Mouse (Mus musculus): Measurements from ENCODE around the gene Xcl1. TPM values are rescaled to one million over a fixed set of nuclear protein-coding genes. Genes with fewer than 3 reads are reported as not detected.

Gene Xcl1
- total RNA-seq, 2 experiments from 2014 or later = 0.52 to 1.6 TPM

- ATAC-seq (replicated peaks; ENCODE audit: poor library complexity) = no peak
These were observed 8.7 kb downstream of the Xcl1 start for GRCm38 (mm10) chr1:164926534-164927160.

- peak; percentile 95 for ATAC-seq (replicated peaks; ENCODE audit: poor library complexity)
These were observed 30.3 kb downstream of the Xcl1 start for GRCm38 (mm10) chr1:164905047-164905446.

DNA sequence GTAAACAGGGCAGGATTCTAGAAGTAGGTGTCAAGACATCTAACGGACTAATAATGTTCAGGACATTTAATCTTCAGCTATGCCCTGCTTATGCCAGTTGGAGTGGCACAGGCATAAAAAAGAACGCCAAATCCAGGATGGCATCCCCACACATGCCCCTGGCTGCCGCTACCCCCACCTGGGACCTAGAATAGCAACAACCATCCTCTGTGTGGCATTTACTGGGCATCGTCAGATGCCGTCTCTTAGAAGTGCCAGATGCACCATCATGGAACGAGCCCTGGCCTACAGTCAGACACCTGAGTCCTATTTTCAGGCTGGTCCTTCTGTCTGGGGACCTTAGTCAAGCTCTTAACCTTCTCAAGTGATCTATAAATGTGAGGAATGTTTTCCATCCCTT, 34.6 kb downstream of the Xcl1 start:
- ATAC-seq (replicated peaks; ENCODE audit: poor library complexity) = no peak

- ATAC-seq (replicated peaks; ENCODE audit: poor library complexity) = no peak
These were observed 35.1 kb downstream of the Xcl1 start for GRCm38 (mm10) chr1:164900226-164900625.

DNA sequence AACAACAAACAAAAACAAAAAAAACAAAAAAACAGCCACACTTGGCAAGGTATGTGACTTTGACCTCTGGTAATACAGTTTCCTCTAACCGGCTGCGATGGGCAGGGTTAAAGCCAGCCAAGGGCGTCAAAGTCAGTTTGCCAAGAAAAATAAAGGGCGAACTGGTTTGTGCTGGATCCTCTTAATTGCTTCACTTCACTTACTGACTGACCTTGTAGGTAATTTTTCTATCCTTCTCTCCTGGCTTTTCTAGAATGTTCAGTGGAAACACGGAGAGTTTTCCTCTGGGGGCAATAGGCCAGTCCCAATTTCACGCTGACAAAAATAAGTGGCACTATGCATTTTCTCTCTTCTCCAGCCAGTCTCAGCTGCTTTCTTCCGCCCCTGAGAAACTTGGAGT, 35.8 kb downstream of the Xcl1 start:
- ATAC-seq (replicated peaks; ENCODE audit: poor library complexity) = no peak

DNA sequence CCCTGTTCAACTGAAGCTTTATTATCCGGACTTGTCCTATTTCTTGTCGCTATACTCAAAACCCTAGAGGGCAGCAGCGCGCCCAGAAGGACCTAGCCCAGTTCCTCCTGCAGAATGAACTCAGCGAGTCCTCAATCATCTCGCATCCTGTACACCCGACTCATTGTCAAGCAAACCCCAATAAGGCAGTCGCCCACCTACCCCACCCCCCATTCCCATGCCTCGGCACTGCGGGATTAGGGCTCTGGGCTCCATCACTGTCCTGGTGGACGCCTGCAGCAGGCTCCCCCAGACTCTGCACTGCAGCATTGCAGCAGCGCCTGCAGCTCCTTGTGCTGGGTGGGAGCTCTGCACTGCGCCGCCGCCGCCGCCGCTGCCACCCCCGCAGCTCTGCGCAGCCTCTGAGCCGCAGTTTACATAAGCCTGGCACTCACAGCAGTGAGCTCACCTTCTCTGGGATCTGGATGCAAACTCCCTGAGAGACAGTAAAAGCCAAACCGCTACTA, 36.4 kb downstream of the Xcl1 start:
- peak; percentile 84 for ATAC-seq (replicated peaks; ENCODE audit: poor library complexity)

- ATAC-seq (replicated peaks; ENCODE audit: poor library complexity) = no peak
These were observed 38.0 kb downstream of the Xcl1 start for GRCm38 (mm10) chr1:164897163-164897817.

DNA sequence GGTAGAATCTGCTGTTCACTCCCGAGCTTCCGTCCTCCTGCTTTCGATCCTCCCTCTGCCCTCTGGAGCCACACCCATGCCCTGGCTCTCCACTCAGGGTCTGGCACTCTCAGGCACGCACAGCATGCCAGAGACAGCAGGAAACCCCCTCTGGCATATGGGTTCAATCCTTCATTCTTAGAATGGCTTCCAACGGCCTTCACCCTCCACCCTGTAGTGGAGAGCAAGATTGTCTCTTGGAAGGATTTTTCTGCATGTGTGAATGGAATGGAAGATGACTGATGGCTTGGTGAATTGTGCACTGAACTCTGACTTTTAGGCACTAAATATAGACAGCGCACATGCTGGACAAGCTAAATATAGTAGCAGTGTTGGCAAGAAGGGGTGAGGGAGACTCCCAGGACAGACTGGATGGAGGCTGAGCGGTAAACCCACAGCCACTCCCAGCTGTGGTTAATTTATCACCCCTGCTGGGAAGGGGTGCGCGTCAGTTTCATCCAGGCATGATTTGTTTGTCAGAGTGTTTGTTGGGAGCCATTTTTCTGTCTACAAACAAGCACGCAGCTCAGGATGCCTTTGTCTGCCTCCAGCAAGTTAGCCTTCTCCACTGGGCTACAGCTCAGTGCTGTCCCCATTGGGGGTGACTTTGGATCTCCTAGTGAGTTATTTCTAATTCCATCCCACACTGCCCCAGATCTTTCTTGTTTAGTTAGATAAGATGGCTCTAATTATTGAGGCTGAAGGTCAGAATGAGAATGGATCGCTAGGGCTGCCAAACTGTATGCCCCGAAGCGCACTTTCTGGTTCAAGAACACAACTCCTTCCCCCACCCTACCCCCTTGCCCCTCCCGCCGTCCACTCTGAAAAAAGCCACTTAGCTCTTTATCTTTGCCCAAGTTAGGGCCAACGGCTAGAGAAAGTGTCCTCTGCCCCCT, 38.8 kb downstream of the Xcl1 start:
- ATAC-seq (replicated peaks; ENCODE audit: poor library complexity) = peak; percentile 33

DNA sequence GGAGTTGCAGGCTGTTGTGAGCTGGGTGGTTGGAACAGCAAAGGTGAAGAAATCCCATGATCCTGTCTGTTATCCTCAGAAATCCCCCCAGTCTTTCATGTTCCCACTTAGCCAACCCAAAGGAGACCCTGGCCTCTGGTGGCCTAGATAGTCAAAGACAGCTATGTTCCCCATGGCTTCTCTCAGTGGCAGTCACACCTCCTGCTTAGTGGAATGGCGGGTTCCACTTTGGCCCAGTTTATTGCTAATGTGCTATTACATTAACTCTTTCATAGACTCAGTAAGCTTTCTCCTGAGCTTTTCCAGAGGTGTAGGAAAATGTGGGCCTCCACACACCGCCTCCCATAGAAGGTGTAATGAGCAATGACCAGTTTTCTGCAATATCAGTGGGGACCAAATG, 39.5 kb downstream of the Xcl1 start:
- ATAC-seq (replicated peaks; ENCODE audit: poor library complexity) = no peak

DNA sequence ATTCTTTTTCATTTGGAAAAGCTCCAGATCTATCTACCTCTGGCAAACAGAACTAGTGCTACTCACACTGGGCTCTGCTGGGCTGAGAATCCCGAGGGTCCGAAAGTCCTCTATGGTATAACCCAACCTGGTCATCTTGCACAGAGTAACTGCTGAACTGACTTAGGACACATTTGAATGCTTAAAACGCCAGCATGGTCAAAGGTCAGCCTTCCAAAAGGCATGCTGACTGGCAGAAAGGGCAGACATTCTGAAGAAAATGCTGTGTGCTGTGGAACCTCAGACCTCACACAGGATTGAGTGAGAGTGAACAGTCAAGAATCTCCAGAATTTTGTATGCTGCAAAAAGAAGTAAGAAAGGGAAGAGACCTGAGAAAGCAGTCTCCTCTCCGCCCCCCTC, 45.0 kb downstream of the Xcl1 start:
- no peak for ATAC-seq (replicated peaks; ENCODE audit: poor library complexity)

DNA sequence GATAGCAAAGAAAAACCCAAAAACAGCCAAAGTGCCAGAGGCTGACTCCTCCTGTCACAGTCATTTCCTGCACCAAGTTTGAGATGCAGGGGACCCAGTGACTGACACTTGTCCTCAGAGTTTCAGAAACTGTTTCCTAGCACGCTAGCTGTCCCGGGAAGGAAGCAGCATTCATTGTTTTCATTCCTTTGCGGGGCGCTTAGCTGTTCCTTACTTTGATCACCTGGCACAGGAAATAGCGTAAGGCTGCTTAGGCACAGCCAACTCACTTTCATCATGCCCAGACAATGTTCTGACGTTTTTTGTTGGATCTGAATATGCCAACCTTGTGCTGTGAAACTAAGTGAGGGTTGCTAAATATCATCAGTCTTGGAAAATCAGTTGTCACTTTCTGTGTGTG, 46.8 kb downstream of the Xcl1 start:
- ATAC-seq (replicated peaks; ENCODE audit: poor library complexity) = no peak

- no peak for ATAC-seq (replicated peaks; ENCODE audit: poor library complexity)
These were observed 47.6 kb downstream of the Xcl1 start for GRCm38 (mm10) chr1:164887775-164888174.

GRCm38 (mm10) chr1:164881891-164882290, 53.4 kb downstream of the Xcl1 start:
- ATAC-seq (replicated peaks; ENCODE audit: poor library complexity) = no peak

Other genes starting within 250 kb of the Xcl1 start
- gene Dpt, start 138.9 kb downstream of the Xcl1 start, total RNA-seq (2015) = not detected in 2 replicates
- gene Dpt, start 138.9 kb downstream of the Xcl1 start, total RNA-seq (2017) = not detected in 2 replicates
- not detected in 2 replicates for gene Tbx19, start 225.2 kb upstream of the Xcl1 start, total RNA-seq (2015)
- gene Tbx19, start 225.2 kb upstream of the Xcl1 start, total RNA-seq (2017) = 0.12 TPM in 1 of 2 replicates, not detected in the other